Mouse (Mus musculus) 3134 (cell line): ENCODE data around the gene Adamts6.

Experiments
- DNase-seq: peaks from one replicate; pipeline ENCODE4 v3.0.0-alpha.2; 2011; ENCODE audit warnings: low spot score; ENCODE audit not compliant: insufficient read length; ENCODE audit errors: extremely low read depth

Gene Adamts6

DNA sequence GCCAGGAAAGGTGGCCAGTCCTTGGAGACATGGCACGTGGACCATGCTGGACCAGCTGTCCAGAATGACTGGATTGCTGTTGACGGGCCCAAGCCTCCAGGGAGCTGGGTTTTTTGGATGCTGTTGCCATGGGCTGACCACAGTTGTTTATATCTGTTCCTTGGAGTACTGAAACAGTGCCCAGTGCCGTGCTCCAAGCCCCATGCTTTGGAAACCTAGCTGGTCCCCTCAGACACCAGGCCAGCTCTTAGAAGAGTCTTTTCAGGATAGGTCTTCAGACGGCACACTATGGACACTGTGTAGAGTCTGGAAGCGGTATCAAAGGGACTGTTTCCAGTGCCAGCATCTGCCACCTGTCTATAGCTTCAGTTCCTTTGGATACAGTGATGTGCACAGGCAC lies 223.1 kb downstream of the Adamts6 start:
- DNase-seq = peak; percentile 44

DNA sequence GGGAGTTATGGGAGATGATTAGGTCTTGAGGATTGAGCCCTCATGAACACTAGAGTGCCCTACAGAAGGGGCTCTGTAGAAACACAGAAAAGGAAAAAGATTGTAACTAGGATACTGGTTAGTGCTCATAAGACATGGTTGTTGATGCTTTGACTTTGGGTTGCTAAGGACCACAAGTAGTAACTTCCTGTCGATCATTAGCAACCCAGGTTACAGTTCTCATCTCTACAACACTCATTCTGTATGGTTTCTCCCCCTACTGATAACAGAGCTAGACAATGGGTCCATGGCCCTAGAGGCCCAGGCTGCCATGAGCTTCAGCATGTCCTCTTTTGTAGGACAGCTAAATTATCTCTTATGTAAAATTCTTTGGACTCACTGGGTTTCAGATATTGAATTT lies 227.4 kb downstream of the Adamts6 start:
- DNase-seq = no peak

DNA sequence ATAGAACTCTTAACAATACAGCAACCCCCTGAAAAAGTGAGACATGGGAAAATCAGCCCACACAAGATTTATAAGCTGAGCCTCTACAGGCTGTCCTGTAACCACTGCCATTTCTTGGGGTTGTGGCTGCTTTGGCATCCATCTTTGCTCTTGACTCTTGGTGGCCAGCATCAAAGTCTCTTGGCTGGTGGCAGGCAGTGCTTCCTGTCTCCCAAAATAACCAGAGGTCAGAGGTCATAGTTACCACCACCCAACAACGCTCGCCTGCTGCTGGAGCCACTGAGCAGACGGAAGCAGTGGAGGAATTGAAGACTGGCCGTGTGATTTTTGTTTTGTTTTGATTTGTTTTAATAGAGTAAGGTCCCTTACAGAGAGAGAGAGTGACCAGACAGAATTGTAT lies 228.5 kb downstream of the Adamts6 start:
- DNase-seq = no peak

DNA sequence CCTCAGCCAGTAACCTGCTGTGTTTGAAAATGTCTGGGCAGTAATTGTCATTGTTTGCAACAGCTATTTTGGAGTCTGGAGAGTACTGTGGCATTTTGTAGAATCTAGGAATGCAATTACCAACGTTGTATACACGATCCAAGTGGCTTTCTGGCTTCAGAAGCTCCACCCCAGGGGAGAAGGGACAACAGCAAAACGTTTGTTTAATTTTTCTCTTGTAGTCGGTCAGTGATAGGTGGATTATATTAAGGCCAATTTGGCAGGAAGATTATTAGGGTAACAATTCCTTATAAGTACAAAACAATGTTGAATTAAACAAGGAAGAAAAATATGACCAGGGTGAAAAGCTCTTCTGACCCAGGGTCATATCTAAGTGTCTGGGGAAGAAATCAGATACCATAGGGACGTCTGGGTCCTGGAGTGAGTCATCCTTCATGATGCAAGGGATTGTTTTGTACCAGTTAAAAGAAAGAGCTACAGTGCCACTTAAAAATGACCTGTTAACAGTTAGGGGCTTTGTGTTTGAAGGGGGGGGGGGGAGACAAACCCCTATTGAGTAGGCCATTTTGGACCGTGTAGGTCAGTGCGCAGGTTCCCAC lies 229.2 kb downstream of the Adamts6 start:
- no peak for DNase-seq

DNA sequence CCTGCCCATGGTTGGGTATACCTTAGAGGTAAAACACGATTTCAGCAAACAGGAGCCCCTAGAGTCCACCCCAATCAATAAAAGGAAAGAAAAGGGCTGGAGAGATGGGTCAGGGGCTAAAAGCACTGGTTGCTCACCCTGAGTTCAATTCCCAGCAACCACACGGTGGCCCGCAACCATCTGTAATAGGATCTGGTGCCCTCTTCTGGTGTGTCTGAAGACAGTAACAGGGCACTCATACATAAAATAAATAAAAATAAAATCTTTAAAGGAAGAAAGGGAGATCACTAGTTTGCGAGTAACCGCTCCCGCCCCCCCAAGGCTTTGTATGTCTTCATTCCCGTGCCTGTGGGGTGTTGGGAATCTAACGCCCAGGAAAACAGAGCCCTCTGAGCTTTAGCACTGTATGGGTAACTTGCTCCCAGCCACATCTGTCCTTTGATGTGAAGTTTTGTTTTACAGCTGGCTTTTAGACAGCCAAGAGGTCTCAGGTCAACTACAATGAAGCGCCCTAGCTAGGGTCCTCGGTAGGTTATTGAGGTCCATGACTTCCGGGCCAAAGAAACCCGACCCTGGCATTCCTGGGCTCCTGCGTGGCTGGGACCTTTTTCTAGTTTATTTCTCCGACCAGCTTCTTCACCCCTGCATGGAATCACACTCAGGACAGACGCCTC lies 230.1 kb downstream of the Adamts6 start:
- no peak for DNase-seq

DNA sequence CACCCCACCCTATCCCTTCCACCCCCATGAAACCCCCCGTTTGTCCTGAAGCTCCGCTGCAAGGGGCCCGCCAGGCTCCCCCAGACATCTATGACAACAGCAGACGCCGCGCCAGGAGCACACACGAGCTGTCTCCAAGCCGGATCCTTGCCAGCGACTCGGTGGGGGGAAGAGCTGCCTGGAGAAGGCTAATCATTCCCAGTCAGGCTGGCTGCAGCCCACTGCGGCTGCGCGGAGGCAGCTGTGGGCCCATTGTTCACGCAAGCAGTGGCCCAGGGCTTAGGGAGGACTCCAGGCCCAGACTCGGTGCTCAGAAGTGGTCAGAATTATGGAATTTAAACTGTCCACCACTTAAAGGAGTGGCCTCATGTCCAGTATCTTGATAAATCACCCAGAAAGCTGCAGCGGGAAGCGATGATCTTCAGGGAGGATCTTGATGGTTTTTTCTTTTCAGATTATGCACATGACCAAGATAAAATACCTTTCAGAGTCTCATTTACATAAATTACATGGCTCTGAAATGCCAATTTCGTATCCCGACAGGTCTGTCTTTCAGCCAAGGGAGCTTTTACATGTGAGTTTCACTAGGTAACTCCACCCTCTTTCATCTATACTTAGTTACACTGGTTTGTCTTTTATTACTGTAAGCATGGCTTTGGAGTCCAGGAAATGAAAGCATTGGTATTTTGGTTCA lies 230.8 kb downstream of the Adamts6 start:
- DNase-seq = no peak

DNA sequence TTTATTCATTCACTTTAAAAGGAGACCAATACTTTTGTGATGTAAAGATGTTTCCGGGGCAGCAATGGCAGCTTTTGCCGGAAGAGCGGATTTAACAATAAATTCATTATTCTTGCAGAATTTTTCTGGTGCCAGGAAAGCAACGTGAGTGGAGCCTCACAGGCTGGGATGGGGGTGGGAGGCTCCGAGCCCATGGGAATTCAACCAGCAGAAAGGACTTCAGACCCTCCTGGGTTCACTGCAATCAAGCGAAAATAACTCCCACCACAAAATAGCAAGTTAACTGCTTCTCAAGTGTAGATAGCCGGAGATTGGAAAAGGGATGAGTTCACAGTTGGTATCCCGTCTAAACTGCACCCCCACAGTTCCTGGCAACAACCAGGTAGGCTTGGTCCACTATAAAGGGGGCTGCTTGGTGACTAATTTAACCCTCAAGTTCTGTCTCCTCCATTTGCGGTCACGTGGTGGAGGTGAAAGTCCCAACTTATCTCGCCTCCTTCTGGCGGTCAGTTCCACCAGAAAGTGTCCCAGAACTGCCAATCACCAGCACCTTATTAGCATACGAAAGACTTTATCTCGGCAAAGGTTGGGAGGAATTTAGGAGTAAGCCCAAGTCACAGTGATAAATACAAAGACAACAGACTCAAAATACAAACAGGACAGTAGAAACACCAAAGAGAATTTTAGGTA lies 231.5 kb downstream of the Adamts6 start:
- DNase-seq = no peak

DNA sequence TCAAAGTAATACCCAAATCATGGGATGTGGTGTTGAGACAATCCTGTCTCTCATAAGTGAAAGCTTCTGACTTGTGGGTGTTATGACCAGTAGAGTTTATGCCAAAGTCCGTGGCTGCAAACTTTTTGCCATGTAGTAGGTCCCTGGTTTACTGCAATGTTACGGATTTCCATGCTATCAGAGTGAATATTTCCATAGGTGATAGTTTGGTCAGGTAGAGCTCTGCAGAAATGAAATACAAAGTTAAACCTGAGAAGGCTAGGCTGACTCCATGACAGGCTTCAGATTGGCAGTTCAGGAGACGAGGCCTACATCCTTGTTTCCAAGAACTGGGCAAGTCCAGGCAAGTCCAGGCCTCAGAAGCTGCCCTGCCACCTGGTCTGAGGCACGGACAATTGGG lies 232.3 kb downstream of the Adamts6 start:
- no peak for DNase-seq

DNA sequence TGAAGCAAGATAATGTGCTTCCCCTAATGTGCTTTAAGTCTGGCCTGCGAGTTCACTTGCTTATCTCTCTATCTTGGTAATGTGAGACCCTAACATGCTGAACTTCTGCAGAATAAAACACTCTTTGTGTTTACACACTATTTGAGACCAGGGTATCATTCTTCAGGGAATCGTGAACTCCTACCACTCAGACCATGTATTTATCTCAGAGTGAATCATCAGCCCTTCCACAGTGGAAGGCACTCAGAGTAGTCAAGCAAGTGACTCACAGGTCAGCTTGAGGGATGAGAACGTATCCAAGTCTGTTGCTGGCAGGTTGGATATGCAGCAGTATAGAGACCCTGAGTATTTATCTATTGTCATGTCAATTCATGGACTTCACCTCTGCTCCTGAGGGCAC lies 232.8 kb downstream of the Adamts6 start:
- peak; percentile 32 for DNase-seq

DNA sequence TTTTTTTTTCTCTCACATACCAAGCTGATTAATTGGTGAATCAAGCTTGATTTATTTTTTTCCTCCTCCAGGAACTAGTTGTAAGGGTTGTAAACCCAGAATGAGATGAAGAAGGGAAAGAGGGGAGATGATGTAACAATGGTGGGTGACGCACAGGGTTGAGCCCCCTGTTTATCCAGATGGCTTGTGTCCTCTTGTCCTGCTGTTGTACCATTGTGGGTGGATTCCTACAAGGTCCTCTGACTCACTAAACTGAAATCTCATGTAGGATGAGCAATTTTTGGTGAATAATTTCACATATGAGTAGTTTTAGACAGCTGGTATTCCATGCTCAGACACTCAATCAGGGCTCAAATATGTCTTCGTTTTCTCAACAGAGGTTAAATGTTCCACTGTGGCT lies 233.9 kb downstream of the Adamts6 start:
- no peak for DNase-seq

DNA sequence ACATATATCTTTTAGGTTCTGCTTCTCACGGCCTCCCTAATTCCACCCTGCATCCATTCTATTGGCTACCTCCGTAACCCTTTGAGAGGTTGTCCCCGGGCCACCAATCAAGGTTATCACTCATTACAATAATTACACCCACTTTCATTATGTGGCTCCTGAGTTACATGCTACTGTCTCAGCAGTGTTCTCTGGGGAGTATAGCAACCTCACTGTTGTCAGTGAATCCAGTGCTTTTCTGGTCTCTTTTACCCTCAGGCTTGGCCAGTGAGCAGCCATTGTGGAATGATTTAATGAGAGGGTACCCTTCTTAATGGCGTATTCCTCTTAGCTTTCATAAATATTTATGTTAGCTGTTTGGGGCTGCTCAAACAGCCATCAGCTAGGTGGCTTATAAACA lies 238.0 kb downstream of the Adamts6 start:
- DNase-seq = no peak

DNA sequence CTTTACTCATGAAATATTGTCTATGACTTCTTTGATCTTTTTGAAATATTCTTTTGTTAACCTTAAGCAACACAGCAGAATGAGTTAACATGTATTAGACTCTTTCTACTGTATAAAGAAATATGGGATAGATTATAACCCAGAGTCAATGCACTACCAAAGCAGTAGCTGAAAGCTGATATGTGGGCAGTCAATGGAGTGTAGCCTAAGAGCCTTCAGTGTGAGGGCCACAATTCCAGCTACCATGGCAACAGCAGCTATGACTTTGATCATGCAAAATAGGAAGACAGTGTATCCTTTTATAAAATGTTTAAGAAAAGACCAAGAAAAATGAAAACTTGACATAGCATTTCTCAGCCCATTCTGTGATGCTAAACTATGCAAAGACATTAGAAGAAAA lies 241.6 kb downstream of the Adamts6 start:
- no peak for DNase-seq

DNA sequence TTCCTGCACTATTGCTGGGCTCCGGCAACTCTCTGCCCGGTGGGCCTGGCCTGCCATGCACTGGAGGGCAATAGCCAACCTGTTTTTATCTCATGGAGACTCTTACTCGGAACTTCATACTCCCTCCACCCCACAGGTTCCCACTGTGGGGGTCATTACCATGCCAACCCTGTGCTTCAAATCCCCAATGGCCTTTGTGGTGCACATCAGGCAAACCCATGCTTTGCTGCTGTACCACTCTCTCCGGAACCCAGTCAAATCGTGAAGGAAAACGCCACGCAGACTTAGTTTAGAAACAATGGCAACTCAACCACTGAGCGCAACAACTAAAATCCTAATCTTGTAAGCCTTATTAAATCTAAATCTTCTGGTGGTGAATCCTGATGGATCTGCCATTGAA lies 244.2 kb downstream of the Adamts6 start:
- DNase-seq = no peak

DNA sequence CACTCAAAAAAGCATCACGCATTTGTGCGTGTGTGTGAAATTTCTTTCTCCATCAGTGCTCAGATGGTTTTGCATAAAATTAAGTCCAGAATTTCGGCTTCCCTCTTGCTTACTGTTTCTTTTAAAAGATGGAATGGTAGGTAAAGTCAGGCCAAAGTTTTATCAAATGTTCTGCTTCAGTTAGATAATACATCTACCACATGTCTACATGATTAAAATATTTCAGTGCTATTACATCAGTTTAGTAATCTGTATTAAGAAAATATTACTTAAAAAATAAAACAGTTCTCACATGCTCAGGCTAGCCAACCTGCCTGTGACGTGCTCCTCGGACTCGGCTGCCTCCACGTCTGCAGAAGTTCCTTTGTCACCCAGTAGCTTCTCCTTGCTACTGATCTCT lies 245.1 kb downstream of the Adamts6 start:
- DNase-seq = no peak

DNA sequence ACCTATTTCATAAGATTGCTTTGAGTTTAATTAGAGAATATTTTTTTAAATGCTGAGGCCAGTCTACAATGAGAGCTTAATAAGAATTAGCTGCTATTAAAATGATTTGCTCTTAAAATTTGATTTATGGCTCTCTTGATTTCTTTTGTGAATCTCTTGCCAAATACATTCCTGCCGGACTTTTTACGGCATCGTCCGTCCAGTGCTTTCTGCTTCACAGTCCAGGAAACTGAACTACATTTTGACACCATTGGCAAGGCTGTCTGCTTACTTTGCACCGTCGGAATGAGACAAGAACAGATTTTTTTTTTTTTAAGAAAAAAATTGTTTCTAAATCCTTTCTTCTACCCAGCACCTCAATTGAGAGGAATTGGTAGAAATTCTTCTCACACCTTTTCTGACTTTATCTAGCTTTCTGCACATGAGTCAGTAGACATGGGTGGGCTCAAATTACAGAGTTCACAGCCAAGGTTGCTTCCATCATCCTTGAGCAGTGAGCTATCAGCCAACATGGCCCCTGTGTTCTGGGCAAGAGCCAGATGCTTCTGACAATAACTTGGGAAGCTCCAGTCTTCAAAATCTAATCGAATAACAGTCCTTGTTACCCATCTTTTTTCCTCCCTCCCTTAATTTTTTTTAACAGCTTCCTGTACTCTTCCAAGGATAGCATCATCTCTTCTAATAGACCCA lies 246.3 kb downstream of the Adamts6 start:
- no peak for DNase-seq

DNA sequence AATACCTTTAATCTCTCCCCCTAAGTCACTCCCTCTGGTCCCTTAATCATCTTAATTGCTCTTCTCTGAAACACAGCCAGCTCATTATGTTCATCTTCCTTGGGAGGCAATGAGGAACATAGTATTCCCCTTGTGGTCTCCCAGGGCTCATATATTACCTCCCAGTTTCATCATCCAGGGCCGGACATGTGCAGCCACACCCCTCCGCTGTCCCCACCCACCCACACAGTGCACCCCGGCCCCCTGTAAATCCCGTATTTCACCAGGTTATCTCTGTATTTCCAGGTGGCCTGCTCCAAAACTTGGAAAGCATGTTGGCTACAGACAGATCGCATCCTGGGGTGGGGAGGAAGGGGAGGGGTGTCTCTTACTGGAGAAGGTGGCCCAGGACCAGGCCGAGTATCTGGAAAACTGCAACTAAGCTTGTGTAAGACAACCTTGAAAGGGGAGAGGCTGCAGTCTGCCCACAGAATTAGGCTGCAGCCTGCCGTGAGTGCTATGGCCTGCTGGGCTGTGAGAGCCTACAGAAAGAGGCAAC lies 253.3 kb downstream of the Adamts6 start:
- DNase-seq = no peak

DNA sequence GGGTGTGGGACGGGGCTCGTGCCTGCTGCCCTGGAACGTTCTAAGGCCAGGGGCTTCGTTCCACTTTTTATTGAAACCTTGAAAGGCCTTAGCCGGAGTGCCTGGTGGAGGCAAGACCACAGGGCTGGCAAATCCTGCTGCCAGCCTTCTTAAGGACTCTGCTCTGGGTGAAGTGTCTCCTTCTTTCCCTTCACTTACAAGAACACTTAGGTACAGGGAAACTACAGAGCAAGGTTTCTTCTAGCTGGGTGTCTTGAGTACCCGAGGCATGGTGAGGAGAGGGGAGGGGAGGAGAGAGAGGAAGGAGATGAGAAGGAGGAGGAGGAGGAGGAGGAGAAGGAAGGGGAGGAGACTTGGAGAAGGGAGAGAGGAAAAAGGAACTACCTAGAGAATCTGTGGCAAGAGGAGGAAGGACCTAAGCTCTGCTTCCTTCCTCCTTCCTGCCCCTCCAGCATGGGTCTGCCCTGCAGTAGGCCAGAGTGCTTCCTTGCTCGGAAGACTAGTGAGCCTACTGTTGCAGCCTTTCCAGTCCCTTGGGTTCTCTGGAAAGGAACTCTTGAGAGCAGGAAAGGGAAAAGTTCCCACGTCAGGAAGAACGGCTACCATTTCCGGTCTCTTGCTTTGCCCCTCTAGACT lies 254.6 kb downstream of the Adamts6 start:
- DNase-seq = no peak

DNA sequence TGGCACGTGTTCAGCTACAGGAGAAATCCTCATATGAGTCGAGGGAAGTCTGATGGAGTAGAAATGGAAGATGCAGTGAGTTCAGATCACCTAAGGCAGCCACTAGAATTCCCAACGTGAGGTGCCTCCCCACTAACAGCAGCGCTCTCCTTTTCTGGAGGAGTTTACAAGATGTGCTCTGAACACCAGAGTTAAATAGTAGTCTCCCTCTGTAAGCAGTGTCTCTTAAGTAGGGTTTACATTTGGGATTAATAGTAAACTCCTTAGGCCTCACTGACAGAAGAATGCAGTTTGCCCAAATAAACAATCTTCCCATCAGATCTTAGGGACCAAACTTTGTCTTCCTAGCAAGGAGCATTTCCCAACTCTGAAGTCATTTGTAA lies 255.1 kb downstream of the Adamts6 start:
- no peak for DNase-seq
